ENCODE assay signal across 13 mouse cellular contexts in the genomic region with DNA sequence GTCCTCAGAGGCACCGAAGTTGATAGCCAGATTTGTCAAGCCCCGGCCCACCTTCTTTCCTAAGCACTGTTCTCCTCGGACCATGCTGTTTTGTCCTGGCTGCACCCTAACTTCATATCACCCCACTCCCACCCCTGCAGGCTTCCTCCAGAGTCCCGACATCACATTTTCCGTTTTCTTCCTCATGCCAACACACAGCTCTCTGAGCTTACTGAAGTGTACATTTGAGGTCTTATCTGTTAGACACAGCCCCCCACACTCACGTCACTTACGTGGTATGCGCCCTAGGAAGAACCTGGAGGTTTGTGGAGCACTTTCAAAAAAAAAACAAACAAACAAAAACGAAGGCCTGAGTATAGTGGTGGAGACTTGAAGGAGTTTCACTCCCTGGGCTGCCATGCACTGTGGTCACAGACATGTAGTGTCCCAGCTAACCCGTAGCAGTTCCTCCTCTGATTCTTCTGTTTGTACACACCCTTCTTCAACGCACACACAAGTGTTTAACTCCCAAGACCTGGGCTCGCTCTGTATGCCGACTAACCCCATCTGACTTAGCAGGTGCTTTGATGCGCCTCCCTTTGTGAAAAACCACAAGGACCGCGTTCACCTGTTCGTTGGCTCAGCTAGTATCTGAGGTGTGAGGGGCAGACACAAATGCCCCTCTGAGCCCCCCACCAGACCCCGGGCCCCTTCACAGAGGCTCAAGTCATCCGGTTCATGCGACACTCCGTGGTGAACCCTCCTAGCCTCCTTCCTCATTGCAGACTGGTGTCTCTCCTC. TPM values are rescaled to one million over a fixed set of nuclear protein-coding genes. Genes with fewer than 3 reads are reported as not detected.
A peak's percentile ranks its signal among the peaks of the same experiment; 100 is the strongest.
DNase-seq lines count a peak whose midpoint lies in the region; ATAC-seq lines count a peak whose summit lies in the region.
"Had no signal": no experiment of that assay in that cellular context is flagged by ENCODE, and none has a peak within 500 bp of the region (broad histone marks: within the 10 kb centered on the region; RNA-seq: fewer than 3 reads in every experiment).

No protein-coding gene starts in this region.

- ATAC-seq in heart, embryonic 12.5 days (ENCODE audit: insufficient number of reproducible peaks, low FRiP score) = peak; percentile 61
- no peak for ATAC-seq in liver, embryonic 11.5 days (replicated peaks; ENCODE audit: low FRiP score)
- ATAC-seq: forebrain, embryonic 16.5 days had no signal

- H3K4me3 ChIP-seq in heart, embryonic 12.5 days = no peak overlapping the region
- no peak overlapping the region for H3K4me3 ChIP-seq in liver, embryonic 11.5 days (ENCODE audit: low read depth, low read length)
- H3K4me3 ChIP-seq: embryonic facial prominence, embryonic 12.5 days; hindbrain, embryonic 15.5 days had no signal

- H3K9ac ChIP-seq in heart, embryonic 12.5 days = no peak overlapping the region
- no peak overlapping the region for H3K9ac ChIP-seq in liver, embryonic 11.5 days (ENCODE audit: low read depth, low read length)
- H3K9ac ChIP-seq: embryonic facial prominence, embryonic 12.5 days; hindbrain, embryonic 15.5 days had no signal

- H3K9me3 ChIP-seq in heart, embryonic 12.5 days (replicated peaks) = no peaks in the 10 kb centered on the region
- no peaks in the 10 kb centered on the region for H3K9me3 ChIP-seq in liver, embryonic 11.5 days (ENCODE audit: control insufficient read depth, low read length)
- H3K9me3 ChIP-seq: embryonic facial prominence, embryonic 12.5 days; hindbrain, embryonic 15.5 days had no signal

- 48% methylated on average over 21 of the region's 21 CpGs for WGBS in heart, embryonic 12.5 days
- WGBS in liver, embryonic 11.5 days = 53% methylated on average over 21 of the region's 21 CpGs

- H3K27me3 ChIP-seq in heart, embryonic 12.5 days (replicated peaks) = no peaks in the 10 kb centered on the region
- no peaks in the 10 kb centered on the region for H3K27me3 ChIP-seq in liver, embryonic 11.5 days (replicated peaks; ENCODE audit: control insufficient read depth, insufficient read depth, low read length)
- H3K27me3 ChIP-seq: embryonic facial prominence, embryonic 12.5 days; hindbrain, embryonic 15.5 days had no signal

- H3K27ac ChIP-seq in heart, embryonic 12.5 days (ENCODE audit: poor library complexity, severe bottlenecking) = peak overlapping the region; percentile 34; the same call in 1 of the 2 replicates
- H3K27ac ChIP-seq in liver, embryonic 11.5 days (ENCODE audit: low read depth, low read length) = no peak overlapping the region
- H3K27ac ChIP-seq: embryonic facial prominence, embryonic 12.5 days; hindbrain, embryonic 15.5 days had no signal

- no peaks in the 10 kb centered on the region for H3K36me3 ChIP-seq in heart, embryonic 12.5 days
- no peaks in the 10 kb centered on the region for H3K36me3 ChIP-seq in liver, embryonic 11.5 days (ENCODE audit: control insufficient read depth, insufficient read depth, low read length)
- H3K36me3 ChIP-seq: embryonic facial prominence, embryonic 12.5 days; hindbrain, embryonic 15.5 days had no signal

- no peak overlapping the region for H3K4me2 ChIP-seq in heart, embryonic 12.5 days
- H3K4me2 ChIP-seq in liver, embryonic 11.5 days = no peak overlapping the region
- H3K4me2 ChIP-seq: embryonic facial prominence, embryonic 12.5 days; hindbrain, embryonic 15.5 days had no signal

- DNase-seq in heart, postnatal 25 days (ENCODE audit: low spot score) = no peak
- peak; percentile 3 for DNase-seq in right cerebral cortex, postnatal 14 days
- DNase-seq in right cerebral cortex, postnatal 4 days = no peak
- DNase-seq in lung, postnatal 36 days = peak; percentile 53
- no peak for DNase-seq in liver, embryonic 11.5 days (ENCODE audit: low spot score)
- DNase-seq in frontal cortex, postnatal 25 days (ENCODE audit: low spot score in 2 of 2) = no peak
- DNase-seq in cerebellum, adult 11 months = no peak
- DNase-seq: cerebellum, adult 8-10 months; kidney, postnatal 4 days had no signal

- intact Hi-C loops in heart, postnatal 25 days (cut with DNase I) = no loop called here

- H3K4me1 ChIP-seq in heart, embryonic 12.5 days (replicated peaks) = peaks cover 92% of the 10 kb centered on the region
- H3K4me1 ChIP-seq in liver, embryonic 11.5 days (replicated peaks; ENCODE audit: control insufficient read depth, insufficient read depth, low read length) = peaks cover 2% of the 10 kb centered on the region; the same call in 1 of the 2 replicates

RNA-seq across cellular contexts. Expression of gene Sh3bp4, which starts 19.8 kb away (rescaled TPM):
- 25.8 and 28.1 TPM in 2 replicates for polyA plus RNA-seq in heart, embryonic 12.5 days (2016; fragmentation: Nextera tagmentation; extraction: Ambion mirVana)
- 10 to 100 TPM; 10.5 to 13.2 TPM for total RNA-seq in heart, postnatal 25 days (2021)
- 4.4 and 4.7 TPM in 2 replicates for polyA plus RNA-seq in liver, embryonic 11.5 days (2014; fragmentation: Nextera tagmentation; extraction: Ambion mirVana)

Comparison
In these comparisons a context has a peak if more than half of its experiments do, and no peak if none do; other contexts are left out.
1. DNase-seq: peak in right cerebral cortex, postnatal 14 days (single experiment) and lung, postnatal 36 days (single experiment); none in heart, postnatal 25 days (single experiment), right cerebral cortex, postnatal 4 days (single experiment), liver, embryonic 11.5 days (single experiment), frontal cortex, postnatal 25 days (0 of 2) and cerebellum, adult 11 months (single experiment).